Mouse (Mus musculus) liver, embryonic 14.5 days (tissue): ENCODE data around the gene Iqca.

ENCODE experiments used
- CTCF ChIP-seq: IDR thresholded peaks from 2 replicates; pipeline ENCODE4 v1.5.1; 2016; ENCODE audit warnings: antibody characterized with exemption, low read depth, control low read depth
- EP300 ChIP-seq: IDR thresholded peaks from 2 replicates; pipeline ENCODE4 v1.6.1; 2016; ENCODE audit warnings: antibody characterized with exemption, low read depth

- TF ChIP-seq CTCF (no peak), EP300 (no peak)
These were observed 155.1 kb downstream of the Iqca start for GRCm38 (mm10) chr1:89998076-89998475.
